Comparison of ENCODE assay signal across 27 mouse cellular contexts in genomic region chr16:87720851-87721409, GRCm38 (mm10). TPM values are rescaled to one million over a fixed set of nuclear protein-coding genes. Genes with fewer than 3 reads are reported as not detected.
A peak's percentile ranks its signal among the peaks of the same experiment; 100 is the strongest.
DNase-seq lines count a peak whose midpoint lies in the region; TF ChIP-seq lines count a peak whose summit lies in the region.
"Had no signal": no experiment of that assay in that cellular context is flagged by ENCODE, and none has a peak within 500 bp of the region (broad histone marks: within the 10 kb centered on the region; RNA-seq: fewer than 3 reads in every experiment).

No protein-coding gene starts in this region.

- peaks cover 67 to 92% of the 10 kb centered on the region in 2 experiments for H3K36me3 ChIP-seq in CH12.LX (replicated peaks in 1 of 2; ENCODE audit: control insufficient read depth in 1 of 2, insufficient read depth in 1 of 2, low read length in 1 of 2)
- peaks cover 38% of the 10 kb centered on the region for H3K36me3 ChIP-seq in ES-E14 (ENCODE audit: control insufficient read depth, insufficient read depth, low read length, poor library complexity, severe bottlenecking)

- TF ChIP-seq EP300 in CH12.LX (IDR thresholded peaks at IDR 0.05; ENCODE audit: low read length): no peak

- peak; percentile 36 for DNase-seq in heart, adult 11 months
- DNase-seq in heart, adult 18-20 months: no peak
- DNase-seq in CH12.LX (ENCODE audit: extremely low read depth) (no peak), ES-E14 (ENCODE audit: low read depth, low spot score) (no peak), ZHBTc4 (ENCODE audit: low read depth, low spot score) (peak; percentile 87)
- no peak for DNase-seq in urinary bladder, postnatal 25 days (ENCODE audit: low spot score)
- no peak for DNase-seq in cerebellum, postnatal 10 days
- no peak for DNase-seq in kidney, adult 9 months
- DNase-seq: adrenal gland, postnatal 10 days; cerebellum, adult 18-20 months; cerebellum, adult 9-10 months; cerebellum, postnatal 25 days; forebrain, postnatal 0 days; gastrocnemius, adult 2 months; gastrocnemius, postnatal 14 days; heart, adult 2 months; heart, postnatal 10 days; heart, postnatal 36 days; kidney, adult 18-20 months had no signal

- H3K4me2 ChIP-seq in CH12.LX (ENCODE audit: insufficient read depth, low read depth, poor library complexity, severe bottlenecking): no peak overlapping the region
- H3K4me2 ChIP-seq: embryonic facial prominence, embryonic 12.5 days; embryonic facial prominence, embryonic 15.5 days; heart, embryonic 15.5 days; hindbrain, embryonic 13.5 days; intestine, embryonic 15.5 days had no signal

- in situ Hi-C loops in CH12.LX (cut with MboI; ENCODE audit: low pct_ligation_motif_present, low pct_unique_long_range_greater_than_20kb, low sequenced_read_pairs) (no loop called here), ES-E14 (cut with MboI; ENCODE audit: low sequenced_read_pairs in 2 of 2, unreplicated experiment in 2 of 2) (no loop called here)

- no peak overlapping the region for H3K4me3 ChIP-seq in CH12.LX (replicated peaks in 1 of 3; ENCODE audit: low read depth in 2 of 3, low read length in 2 of 3, poor library complexity in 1 of 3)
- H3K4me3 ChIP-seq in ES-E14 (ENCODE audit: insufficient read depth in 1 of 2, low read depth in 1 of 2, low read length in 2 of 2, poor library complexity in 1 of 2, severe bottlenecking in 1 of 2): 0 out of 4 replicates have a peak overlapping the region, but pooled peaks of 1 of the 2 experiments have one; percentile 4
- H3K4me3 ChIP-seq: embryonic facial prominence, embryonic 12.5 days; embryonic facial prominence, embryonic 15.5 days; heart, adult 2 months; heart, embryonic 12.5 days; heart, embryonic 15.5 days; hindbrain, embryonic 10.5 days; hindbrain, embryonic 13.5 days; intestine, embryonic 15.5 days had no signal

- no peak overlapping the region for H3K27ac ChIP-seq in CH12.LX (ENCODE audit: insufficient read depth, low read depth)
- no peak overlapping the region for H3K27ac ChIP-seq in ES-E14 (ENCODE audit: insufficient read depth, low read depth, low read length, poor library complexity, severe bottlenecking)
- H3K27ac ChIP-seq: embryonic facial prominence, embryonic 12.5 days; embryonic facial prominence, embryonic 15.5 days; heart, adult 2 months; heart, embryonic 15.5 days; hindbrain, embryonic 10.5 days; hindbrain, embryonic 13.5 days; intestine, embryonic 15.5 days had no signal

- TF ChIP-seq POLR2A in CH12.LX (IDR thresholded peaks at IDR 0.05; ENCODE audit: low read depth, low read length): no peak

- no peak for TF ChIP-seq RAD21 in CH12.LX (IDR thresholded peaks at IDR 0.05; ENCODE audit: low read depth, low read length)

- H3K79me2 ChIP-seq in CH12.LX (replicated peaks; ENCODE audit: control insufficient read depth, extremely low read depth, insufficient read depth, poor library complexity, severe bottlenecking): peaks cover 17% of the 10 kb centered on the region

- dilution Hi-C loops in CH12.LX (cut with MboI; ENCODE audit: extremely low pct_ligation_motif_present, extremely low pct_unique_long_range_greater_than_20kb, low sequenced_read_pairs): no loop called here

- H3K4me1 ChIP-seq in CH12.LX (ENCODE audit: control insufficient read depth in 1 of 2, insufficient read depth in 2 of 2) (peaks cover 3 to 19% of the 10 kb centered on the region in 2 experiments), ES-E14 (ENCODE audit: control insufficient read depth in 2 of 2, insufficient read depth in 2 of 2, low read length in 2 of 2, poor library complexity in 1 of 2) (peaks cover 0 to 7% of the 10 kb centered on the region in 2 experiments; a peak in 2 of 4 replicates)

- no peak overlapping the region for H3K9ac ChIP-seq in CH12.LX (ENCODE audit: insufficient read depth, low read depth)
- H3K9ac ChIP-seq in ES-E14 (ENCODE audit: insufficient read depth, low read depth, low read length, poor library complexity, severe bottlenecking): peak overlapping the region; percentile 56; the same call in 1 of the 2 replicates
- H3K9ac ChIP-seq: embryonic facial prominence, embryonic 12.5 days; embryonic facial prominence, embryonic 15.5 days; forebrain, postnatal 0 days; heart, embryonic 12.5 days; heart, embryonic 15.5 days; hindbrain, embryonic 13.5 days; intestine, embryonic 15.5 days had no signal

- H3K9me3 ChIP-seq in CH12.LX (replicated peaks; ENCODE audit: low read length) (no peaks in the 10 kb centered on the region), ES-E14 (ENCODE audit: control insufficient read depth, insufficient read depth, low read depth, low read length) (no peaks in the 10 kb centered on the region; the same call in 1 of the 2 replicates)
- H3K9me3 ChIP-seq: embryonic facial prominence, embryonic 12.5 days; embryonic facial prominence, embryonic 15.5 days; G1E; heart, embryonic 12.5 days; heart, embryonic 15.5 days; hindbrain, embryonic 10.5 days; hindbrain, embryonic 13.5 days; intestine, embryonic 15.5 days had no signal

- no peaks in the 10 kb centered on the region for H3K27me3 ChIP-seq in CH12.LX (replicated peaks)
- H3K27me3 ChIP-seq: embryonic facial prominence, embryonic 12.5 days; embryonic facial prominence, embryonic 15.5 days; heart, embryonic 12.5 days; heart, embryonic 15.5 days; hindbrain, embryonic 13.5 days; intestine, embryonic 15.5 days had no signal

- TF ChIP-seq CTCF in CH12.LX (conservative IDR thresholded peaks at IDR 0.05 in 1 of 2, IDR thresholded peaks at IDR 0.05 in 1 of 2; ENCODE audit: low read depth in 2 of 2, low read length in 2 of 2): no peak

TF ChIP-seq in CH12.LX, 34 proteins besides CTCF, POLR2A, EP300 and RAD21:
- TF ChIP-seq ZNF384 (IDR thresholded peaks at IDR 0.05; ENCODE audit: low read depth, low read length) (0 out of 2 replicates have a peak, but pooled peaks have one; percentile 37), IRF4 (IDR thresholded peaks at IDR 0.05; ENCODE audit: low read depth, low read length) (no peak)

TF ChIP-seq in ES-E14, 5 proteins besides CTCF, POLR2A, EP300 and RAD21:
- TF ChIP-seq ZNF384 (IDR thresholded peaks at IDR 0.05; ENCODE audit: low read depth, low read length) (peak; percentile 77), HCFC1 (IDR thresholded peaks at IDR 0.05; ENCODE audit: borderline replicate concordance, insufficient read depth, low read length) (no peak)
TF ChIP-seq in ES-E14: peak in this region for 1.

RNA-seq across cellular contexts. Expression of gene Bach1, which starts 22.2 kb away (rescaled TPM):
- 10 to 100 TPM; 28.3 to 31.8 TPM for total RNA-seq in heart, adult 18-20 months (2021)
- total RNA-seq in CH12.LX (2012; rRNA removed): 11.2 and 13.4 TPM in 2 replicates
- 10.4 and 11.4 TPM in 2 replicates for total RNA-seq in CH12.LX (2014; rRNA removed)
- polyA plus RNA-seq in CH12.LX (2012; ENCODE audit: insufficient read length, low read depth): 19.9 and 20.9 TPM in 2 replicates
- total RNA-seq in ES-E14 (2012; rRNA removed): 16.9 and 19.5 TPM in 2 replicates

Comparison
In these comparisons a context has a peak if more than half of its experiments do, and no peak if none do; other contexts are left out.
1. DNase-seq: peak in heart, adult 11 months (single experiment) and ZHBTc4 (single experiment); none in heart, adult 18-20 months (0 of 2), CH12.LX (single experiment), ES-E14 (single experiment), urinary bladder, postnatal 25 days (single experiment), cerebellum, postnatal 10 days (0 of 2) and kidney, adult 9 months (single experiment).